In the genomic region with DNA sequence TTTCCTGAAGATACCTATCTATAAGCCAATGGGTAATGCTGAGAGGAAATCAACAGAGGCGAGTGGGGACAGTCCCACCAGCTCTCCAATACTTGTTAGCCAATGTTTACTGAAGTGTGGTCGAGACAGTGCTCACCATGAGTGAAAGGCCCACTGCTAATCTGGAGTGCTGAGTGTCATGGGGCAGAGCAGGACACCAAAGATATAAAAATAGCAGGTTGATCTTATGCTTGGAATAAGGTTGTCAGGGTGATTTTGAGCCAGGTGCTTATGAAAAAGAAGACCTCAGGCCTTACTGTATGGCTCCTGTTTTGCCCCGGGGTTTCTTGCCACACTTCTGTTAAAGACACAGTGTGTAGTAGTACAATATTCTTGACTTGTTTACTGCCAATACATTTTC, we compare ENCODE assay signal across 16 mouse cellular contexts.
"Had no signal": no experiment of that assay in that cellular context is flagged by ENCODE, and none has a peak within 500 bp of the region (broad histone marks: within the 10 kb centered on the region; RNA-seq: fewer than 3 reads in every experiment).

No protein-coding gene starts in this region.

- H3K4me2 ChIP-seq: limb, embryonic 12.5 days; liver, embryonic 13.5 days; lung, embryonic 15.5 days; midbrain, embryonic 11.5 days; midbrain, embryonic 15.5 days; neural tube, embryonic 12.5 days had no signal

- H3K9ac ChIP-seq: limb, embryonic 12.5 days; liver, embryonic 13.5 days; liver, postnatal 0 days; lung, embryonic 15.5 days; midbrain, embryonic 15.5 days; neural tube, embryonic 12.5 days had no signal

- H3K36me3 ChIP-seq: limb, embryonic 12.5 days; liver, embryonic 13.5 days; lung, embryonic 15.5 days; midbrain, embryonic 15.5 days; neural tube, embryonic 12.5 days had no signal

- H3K27ac ChIP-seq: kidney, postnatal 0 days; layer of hippocampus, adult 2 months; limb, embryonic 12.5 days; liver, embryonic 13.5 days; lung, embryonic 15.5 days; macrophage; midbrain, embryonic 15.5 days; neural tube, embryonic 12.5 days; stomach, postnatal 0 days had no signal

- H3K4me3 ChIP-seq: layer of hippocampus, adult 2 months; limb, embryonic 12.5 days; liver, embryonic 13.5 days; lung, embryonic 15.5 days; megakaryocyte, embryonic 14.5 days; midbrain, embryonic 15.5 days; neural tube, embryonic 12.5 days had no signal

- DNase-seq: kidney, postnatal 36 days; liver; liver, embryonic 13.5 days; liver, postnatal 0 days; lung, postnatal 14 days; thymus, postnatal 4 days had no signal

- H3K4me1 ChIP-seq: limb, embryonic 12.5 days; liver, embryonic 13.5 days; lung, embryonic 15.5 days; midbrain, embryonic 15.5 days; neural tube, embryonic 12.5 days had no signal

- ATAC-seq: liver, postnatal 0 days; midbrain, embryonic 15.5 days had no signal

- H3K9me3 ChIP-seq: limb, embryonic 12.5 days; liver, embryonic 13.5 days; lung, embryonic 15.5 days; megakaryocyte, embryonic 14.5 days; midbrain, embryonic 15.5 days; neural tube, embryonic 12.5 days had no signal
